Mouse (Mus musculus) kidney, adult 18-20 months (tissue): ENCODE results near the gene Shisa8.
"Not testable (repeated sequence)": the region's sequence is repeated elsewhere in the genome, so short reads cannot be mapped to it uniquely, and the experiment has no call there.

Experiments used
- DNase-seq: peaks from one replicate; pipeline ENCODE4 v3.0.0; 2021

Shisa8 gene

DNA sequence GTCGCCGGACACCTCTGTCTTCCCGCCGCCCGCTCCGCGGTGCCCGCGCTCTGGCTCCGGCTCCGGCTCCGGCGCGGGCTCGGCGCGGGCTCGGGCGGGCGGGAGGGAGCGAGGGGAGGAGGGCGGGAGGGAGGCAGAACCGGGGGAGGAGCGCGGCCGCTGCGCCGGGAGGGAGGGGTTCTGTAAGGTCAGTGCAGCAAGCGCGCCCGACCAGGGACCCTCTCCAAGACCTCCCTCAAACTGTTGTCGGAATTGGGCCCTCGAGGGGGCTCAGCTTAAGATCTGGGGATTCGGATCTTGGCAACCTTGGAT, at the start of gene Shisa8:
Shisa8 (minus strand) TSS at position 64 of the 312 bp plus-strand sequence.
- no peak for DNase-seq

DNA sequence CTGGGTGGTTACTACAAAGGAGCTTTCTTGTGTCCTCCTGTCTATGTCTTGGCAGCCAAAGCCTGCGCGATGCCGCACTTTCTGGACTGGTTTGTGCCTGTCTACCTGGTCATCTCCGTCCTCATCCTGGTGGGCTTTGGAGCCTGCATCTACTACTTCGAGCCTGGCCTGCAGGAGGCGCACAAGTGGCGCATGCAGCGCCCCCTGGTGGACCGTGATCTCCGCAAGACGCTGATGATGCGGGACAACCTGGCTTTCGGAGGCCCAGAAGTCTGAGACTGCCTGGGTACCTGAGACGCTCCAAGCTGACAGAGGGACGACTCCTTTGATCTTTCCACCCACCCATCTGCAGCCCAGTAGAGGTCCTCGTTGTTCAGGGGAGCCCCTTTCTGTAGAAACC, 46.9 kb upstream of the Shisa8 start:
- DNase-seq, result peak; percentile 69

DNA sequence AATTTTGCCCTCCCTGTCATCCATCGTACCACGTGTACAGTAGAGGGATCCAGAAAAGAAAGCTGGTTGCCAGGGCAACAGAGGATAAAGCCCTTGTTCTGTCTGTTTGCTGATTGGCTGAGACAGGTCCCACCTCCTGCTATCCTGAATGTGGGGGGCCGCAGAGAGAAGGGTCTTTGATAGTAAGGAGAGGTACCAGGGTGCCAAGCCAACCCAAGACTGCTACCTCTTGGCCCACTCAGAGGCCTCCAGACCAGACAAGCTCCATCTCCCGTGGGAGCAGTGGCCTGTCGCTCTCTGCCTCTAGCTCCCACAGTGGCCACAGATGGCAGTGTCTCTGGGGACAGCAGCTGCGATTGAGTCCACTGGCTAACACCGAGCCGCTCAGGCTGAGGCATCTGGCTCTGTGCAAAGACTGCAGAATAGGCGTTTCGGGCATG, 43.3 kb upstream of the Shisa8 start:
- DNase-seq, result no peak

DNA sequence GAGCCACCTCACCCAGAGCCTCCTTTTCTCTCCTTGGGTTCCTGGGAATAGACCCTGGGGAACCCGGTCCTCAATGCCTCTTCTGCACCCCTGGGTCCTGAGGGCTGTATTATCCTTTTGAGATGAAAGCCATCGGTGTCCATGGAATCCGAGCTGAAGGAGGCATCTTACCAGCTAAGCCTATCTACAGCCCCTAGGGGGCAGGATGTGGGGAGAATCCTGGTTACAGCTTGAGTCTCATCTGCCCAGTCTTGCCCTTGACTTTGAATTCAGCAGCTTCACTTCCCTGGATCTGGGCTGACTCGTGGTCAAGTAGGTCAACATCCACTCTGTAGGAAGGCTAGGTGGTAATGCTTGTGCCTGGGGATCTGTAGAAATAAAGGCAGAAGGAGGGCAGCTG, 42.6 kb upstream of the Shisa8 start:
- DNase-seq, result no peak

DNA sequence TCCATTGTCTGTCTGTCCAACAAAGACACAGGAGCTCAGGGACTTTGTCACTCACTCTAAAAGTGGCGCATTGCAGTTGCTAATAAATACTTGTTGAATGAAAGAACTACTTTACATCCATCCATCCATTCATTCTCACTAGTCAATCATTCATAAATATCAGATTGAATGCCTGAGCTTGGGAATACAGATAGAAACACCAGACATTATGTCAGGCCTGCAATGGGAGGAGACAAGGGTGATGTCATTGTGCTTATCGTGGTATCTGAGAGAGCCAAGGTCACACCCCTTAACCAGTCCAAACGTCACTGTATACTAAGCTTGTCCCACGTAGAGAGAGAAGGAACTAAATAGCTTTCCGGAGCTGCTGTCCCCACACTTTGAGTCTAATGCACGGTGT, 39.5 kb upstream of the Shisa8 start, which contains the start of gene 1500009C09Rik:
1500009C09Rik (plus strand) TSS at position 301 of the 400 bp plus-strand sequence.
- no peak for DNase-seq

DNA sequence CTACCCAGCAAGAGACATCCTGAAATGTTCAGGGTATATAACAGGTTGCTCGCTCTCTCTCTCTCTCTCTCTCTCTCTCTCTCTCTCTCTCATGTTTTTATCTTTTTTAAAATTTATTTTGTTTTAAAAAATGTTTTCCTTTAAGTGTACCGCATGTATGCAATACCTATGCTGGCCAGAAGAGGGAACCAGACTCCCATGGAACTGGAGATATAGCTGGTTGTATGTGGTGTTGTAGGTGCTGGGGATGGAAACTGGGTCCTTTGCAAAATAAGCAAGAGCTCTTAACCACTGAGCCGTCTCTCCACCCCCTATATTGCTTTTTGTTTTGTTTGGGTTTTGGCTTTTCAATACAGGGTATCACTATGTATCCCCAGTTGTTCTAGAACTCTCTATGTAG, 39.0 kb upstream of the Shisa8 start:
- no peak for DNase-seq

DNA sequence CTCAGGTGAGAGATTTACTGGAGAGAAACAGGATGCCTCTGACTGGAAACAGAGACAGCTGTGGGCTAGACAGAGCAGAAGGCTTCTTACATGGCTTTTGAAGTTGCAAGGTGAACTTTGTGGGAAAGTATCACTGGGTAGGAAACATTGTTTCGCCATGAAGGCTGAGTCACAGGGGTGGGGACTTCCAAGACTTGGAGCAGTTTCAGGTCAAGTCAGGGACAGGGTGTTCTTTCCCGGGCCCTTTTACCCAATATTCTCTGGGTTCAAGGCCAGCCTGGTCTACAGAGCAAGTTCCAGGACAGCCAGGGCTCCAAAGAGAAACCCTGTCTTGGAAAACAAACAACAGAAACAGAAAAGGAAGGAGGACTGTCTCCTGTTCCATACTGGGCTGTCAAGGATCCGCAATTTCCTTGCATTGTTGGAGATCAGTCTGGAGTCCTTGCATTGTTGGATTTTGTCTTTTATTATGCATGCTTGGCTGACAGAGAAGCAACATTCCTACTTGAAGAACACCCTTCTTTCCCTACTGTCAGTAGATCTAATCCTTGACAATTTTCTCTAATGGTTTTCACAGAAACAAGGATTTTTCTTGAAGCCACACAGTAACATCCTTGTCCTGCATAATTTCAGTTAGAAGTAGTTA, 34.6 kb upstream of the Shisa8 start:
- DNase-seq, result no peak

DNA sequence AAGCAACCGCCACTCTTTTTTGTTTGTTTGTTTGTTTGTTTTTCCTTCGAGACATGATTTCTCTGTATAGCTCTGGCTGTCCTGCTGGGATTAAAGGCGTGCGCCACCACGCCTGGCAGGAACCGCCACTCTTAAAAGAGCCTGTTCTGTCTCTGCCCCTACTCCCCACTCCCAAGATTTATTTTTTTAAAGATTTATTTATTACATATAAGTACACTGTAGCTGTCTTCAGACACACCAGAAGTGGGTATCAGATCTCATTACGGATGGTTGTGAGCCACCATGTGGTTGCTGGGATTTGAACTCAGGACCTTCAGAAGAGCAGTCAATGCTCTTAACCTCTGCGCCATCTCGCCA, 32.2 kb upstream of the Shisa8 start:
- DNase-seq, result not testable (repeated sequence)

DNA sequence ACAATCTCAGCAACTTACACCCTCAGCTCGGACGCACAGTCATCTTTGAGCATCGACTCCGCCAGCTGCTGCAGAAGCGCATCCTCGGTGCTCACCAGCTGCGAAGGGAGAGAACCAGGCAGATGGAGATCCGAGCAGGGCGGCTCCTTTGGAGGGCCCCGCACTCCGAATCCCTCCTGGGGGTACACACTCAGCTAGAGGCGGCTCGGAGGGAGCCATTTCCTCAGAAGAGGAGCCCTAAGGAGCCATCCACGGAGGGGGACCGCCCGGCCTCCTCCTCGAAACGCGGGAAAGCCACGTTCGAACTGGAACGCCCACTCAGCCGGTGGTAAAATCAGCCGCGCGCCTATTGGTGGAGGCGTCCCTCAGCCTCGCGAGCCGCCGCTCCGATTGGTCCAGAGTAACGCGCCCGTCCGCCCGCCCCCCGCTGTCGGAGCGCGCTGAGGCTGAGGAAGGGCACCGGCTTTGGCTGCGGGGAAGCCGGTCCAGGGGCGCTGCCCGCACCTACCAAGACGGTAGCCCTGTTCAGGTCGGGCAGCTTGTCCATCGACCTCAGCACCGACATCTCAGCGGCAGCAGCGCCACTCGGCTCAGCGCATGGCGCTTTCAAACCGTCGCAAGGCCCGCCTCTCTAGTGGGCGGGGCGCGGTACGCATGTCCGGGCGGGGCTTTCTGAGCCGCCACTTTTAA, 31.6 kb upstream of the Shisa8 start, which contains the start of gene Cenpm:
Cenpm (minus strand) TSS at position 634 of the 690 bp plus-strand sequence.
- peak; percentile 95 for DNase-seq

DNA sequence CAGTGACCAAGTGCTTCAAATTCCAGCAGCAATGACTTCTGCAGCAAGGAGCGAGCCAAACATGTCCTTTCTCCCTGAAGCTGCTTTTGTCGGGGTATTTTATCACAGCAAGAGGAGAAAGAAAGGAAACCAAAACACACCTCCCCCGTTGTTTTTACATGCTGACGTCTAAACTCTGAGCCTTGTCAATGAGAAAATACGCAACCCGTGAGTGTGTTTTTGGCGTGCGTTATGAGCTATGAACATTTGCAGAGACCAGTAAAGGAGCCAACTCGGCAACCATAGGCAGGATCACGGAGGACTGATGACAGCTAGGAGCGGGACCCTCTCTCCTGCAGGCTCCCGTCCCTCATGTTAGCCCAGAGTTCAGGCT, 31.1 kb upstream of the Shisa8 start:
- DNase-seq, result no peak

DNA sequence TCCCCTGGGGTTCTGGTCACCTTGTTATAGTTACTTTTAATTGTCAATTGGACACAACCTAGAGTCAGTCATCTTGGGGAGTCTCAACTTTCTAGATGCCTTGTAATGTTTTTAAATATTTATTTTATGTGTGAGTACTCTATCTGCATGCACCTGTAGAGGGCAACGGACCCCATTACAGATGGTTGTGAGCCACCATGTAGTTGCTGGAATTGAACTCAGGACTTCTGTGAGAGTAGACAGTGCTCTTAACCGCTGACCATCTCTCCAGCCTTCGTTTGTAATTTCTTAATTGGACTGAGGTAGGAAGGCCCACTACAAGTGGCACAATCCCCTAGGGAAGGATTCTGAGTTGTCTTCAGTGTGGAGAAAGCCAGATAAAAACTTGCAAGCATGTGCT, 30.7 kb upstream of the Shisa8 start:
- DNase-seq, result no peak

DNA sequence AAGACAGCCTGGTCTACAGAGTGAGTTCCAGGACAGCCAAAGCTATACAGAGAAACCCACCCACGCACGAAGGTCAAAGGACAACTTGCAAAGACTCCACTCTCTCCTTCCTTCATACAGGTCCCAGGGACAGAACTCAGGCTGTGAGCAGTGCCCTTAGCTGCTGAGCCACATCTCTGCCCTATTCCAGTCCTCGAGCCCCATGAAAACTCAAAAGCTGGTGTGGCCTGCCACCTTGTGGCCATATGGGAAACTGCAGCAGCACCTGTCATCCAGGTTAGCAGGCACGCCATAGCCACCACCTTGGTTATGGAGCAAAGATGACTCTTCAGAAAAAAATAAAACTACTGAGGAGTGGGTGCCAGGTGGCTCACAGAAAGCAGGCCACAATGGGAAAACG, 23.9 kb upstream of the Shisa8 start:
- DNase-seq, result peak; percentile 91

DNA sequence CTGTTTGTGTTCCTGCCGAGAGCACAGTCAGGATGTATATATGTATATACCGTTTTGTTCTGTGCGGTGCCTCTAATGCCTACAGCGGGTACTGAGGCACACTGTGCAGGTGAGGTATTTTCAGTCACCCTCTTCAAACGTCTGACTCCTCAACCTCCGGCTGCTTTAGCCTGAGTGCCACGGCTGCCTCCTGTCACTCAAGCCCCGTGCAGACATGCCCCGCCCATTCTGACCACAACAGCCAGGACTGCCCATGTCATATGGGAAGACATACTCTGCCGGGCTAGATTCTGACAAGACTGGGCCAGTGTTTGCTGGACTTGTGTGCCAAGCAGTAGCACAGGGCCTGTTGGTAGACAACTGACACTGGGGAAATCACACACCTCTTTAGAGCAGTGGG, 23.0 kb upstream of the Shisa8 start:
- no peak for DNase-seq

DNA sequence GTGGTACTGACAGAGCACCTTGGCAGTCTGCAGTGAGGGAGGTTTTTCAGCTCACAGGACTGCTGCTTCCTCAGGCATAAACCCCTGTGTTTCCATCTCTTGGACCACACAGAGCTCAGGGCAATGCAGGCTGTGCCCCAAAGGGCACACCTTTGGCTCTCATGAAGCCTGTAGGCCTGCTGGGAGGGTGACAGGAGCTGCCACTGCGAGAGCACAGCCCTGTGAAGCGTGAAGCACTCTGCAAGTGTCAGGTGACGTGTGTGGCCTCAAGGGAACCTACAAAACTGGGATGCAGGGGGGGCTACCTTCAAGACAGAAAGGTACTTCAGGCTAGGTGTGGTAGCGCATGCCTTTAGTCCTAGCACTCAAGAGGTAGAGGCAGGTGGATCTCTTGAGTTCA, 20.0 kb upstream of the Shisa8 start:
- no peak for DNase-seq

DNA sequence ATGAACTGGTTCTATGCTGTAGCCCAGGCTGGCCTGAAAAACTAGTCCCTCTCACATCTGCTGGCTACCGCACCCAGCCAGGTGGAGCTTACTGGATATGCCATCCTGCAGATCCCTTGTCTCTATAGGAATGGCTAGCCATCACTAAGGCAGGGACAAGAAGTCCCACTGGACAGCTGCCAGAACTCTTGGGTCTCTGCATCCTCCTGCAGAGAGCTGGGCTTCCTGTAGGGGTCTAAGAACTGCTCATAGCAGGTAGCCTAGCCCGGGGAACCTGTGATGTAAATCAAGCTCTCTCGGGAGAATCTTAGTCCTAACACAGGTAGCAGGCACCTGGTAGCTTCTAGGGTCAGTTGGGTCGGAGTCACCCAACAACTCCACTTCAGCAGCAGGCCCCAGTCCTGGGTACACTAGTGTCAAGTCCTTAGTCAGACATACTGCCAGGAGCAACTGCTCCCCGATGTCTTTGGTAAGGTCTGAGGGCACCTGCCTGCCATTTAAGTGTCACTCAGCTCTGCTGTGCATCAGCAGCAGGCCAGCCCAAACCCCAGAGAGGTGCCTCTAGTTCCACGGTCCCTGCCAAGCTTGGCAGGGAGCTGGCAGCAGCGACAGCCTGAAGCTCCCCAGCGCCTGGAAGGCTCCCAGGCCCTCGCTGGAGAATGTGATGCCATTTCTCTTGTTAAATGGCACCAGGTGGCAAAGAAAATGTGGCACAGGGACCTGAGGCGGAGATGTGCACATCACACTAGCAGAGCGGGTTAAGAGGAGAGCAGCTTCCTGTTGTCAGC, 19.2 kb upstream of the Shisa8 start:
- DNase-seq, result no peak

DNA sequence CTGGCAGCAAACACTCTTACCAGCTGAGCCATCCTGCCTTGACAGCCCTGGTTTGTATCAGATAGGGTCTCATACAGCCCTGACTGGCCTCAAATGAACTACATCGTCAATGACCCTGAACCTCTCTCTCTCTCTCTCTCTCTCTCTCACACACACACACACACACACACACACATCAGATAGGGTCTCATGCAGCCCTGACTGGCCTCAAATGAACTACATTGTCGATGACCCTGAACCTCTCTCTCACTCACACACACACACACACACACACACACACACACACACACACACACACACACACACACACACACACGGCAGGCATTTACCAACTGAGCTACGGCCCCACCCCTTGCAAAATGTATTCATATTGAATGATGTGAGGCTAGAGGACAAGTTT, 18.5 kb upstream of the Shisa8 start:
- no peak for DNase-seq

DNA sequence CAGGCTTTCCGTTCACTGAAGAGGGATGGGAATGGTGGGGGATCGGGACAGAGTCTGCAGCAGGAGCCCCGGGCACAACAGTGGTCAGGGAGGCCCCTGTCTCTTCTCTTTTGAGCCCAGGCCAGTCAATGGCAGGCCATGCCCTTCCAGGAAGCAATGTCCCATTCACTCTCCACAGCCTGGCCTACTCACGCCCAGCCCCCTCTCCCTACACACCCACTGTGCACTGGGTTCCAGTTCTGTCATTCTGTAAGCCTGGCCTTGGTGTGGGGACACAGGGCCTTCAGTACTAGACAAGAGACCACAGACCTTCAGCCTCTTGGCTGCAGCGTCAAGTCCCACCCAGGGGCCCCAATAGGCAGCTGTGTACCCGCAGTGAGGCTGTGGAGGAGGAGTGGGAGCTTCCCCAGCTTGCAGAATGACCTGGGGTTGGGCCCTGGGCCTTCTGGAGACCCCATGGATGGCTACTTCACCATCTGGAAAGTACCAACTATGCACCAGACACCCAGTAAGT, 17.5 kb upstream of the Shisa8 start:
- DNase-seq, result no peak

DNA sequence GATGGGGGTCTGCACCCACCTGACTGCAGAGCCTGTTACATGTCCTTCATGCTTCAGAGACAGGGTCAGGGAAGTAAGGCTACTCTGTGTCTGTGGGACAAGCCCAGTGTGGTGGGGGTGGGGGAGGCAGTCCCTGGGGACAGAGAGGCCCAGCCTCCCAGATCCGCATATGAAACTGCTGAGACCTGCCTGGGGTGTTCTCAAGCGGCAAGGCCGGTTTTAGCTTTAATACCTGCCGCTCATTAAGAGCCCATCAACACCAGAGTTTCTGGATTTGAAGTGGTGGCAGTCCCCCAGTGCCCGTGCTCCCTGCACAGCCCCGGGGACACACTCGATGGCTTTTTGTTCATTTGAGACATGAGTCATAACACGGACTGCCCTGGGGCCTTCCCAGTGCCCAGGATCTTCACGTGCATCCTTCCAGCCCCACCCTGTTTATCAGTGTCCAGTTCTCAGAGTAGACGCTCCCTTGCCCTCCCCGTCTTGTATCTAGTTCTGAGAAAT, 17.0 kb upstream of the Shisa8 start:
- DNase-seq, result no peak

DNA sequence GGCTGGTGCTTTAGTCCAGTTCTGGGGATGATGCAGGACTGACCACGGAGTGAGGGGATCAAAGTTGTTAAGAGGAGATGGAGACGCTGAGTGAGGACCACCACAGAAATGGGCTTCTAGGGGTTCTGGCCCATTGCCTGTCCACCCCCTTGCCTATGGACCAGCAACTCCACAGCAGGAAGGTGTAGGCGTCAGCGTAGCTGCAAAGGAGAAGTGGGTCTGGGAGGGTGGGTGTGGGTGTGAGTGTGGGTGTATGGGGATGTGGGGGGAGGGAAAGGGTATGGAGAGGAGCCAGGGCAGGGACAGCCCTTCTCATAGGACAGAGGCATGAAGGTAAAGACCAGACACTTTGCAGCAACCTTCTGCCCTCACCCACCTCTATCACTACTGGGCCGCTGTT, 13.2 kb upstream of the Shisa8 start:
- DNase-seq, result no peak

DNA sequence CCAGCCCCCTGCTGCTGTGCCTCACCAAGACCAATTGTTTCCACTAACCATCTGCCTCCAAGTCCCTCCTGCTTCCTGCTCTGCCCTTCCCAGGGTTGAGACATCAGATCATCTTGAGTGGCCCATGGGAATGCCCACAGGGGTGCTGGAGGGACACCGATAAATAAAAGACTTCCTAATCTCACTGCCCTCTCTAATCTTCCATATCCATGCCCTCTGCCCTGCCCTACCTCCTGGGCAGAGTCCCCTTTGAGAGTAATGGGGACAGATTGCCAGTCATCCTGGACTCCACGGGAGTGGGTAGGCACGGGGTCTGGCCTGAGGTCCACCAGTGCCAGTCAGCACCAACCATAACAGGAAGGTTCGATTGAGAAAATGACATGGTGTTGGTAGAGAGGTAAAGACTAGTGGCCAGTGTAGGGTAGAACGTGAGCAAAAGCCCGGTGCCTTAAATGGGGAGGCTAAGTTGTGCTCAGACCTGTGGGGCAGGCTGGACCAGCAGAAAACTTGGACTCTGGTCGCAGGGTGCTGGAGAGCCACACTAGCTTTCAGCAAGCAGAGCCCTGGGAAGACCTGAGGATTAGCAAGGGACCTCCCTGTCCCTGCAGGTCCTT, 12.1 kb upstream of the Shisa8 start:
- no peak for DNase-seq

DNA sequence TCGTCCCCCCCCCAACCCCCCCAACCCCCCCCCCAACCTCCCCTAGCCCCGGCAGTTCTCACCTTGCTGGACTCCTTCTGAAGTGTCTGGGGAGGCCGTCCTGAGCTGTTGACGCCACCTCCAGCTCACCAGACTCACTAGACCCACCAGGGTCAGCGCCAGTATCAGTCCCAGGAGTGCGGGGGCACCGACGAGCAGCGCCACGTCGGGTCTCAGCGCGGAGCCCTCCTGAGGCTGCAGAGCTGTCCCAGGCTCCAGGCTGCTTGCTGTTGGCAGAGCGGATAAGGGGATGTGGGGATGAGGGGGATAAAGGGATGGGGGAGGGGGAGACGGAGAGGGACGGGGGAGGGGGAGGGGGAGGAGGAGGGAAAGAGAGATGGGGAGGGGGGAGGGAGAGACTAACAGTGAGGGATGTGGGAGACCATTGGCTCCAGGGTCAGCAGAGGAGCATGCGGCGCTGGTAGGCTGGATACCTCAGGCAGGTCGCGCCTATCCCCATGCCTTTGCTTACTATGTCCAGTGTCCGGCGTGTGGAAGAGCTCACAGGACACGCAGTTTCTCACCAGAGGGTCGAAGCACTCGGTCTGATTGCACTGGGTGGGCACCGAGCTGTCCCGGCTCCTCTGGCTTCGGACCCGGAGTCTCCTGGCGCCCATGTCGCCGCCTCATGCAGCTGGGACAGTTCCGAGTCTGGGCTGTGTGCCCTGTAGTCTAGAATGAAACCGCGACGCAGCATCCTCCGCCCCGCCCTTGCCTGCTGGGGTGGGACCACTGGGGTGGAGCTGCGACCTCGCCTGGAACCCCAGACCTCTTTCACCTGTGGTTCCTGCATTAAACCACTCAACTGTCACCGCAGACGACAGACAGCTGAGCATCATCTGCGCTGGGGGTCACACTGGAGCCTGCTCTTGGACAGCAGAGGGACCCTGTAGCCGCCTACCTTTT, 11.3 kb upstream of the Shisa8 start, which contains the start of gene Tnfrsf13c:
Tnfrsf13c (minus strand) TSS at position 713 of the 945 bp plus-strand sequence.
- no peak for DNase-seq

DNA sequence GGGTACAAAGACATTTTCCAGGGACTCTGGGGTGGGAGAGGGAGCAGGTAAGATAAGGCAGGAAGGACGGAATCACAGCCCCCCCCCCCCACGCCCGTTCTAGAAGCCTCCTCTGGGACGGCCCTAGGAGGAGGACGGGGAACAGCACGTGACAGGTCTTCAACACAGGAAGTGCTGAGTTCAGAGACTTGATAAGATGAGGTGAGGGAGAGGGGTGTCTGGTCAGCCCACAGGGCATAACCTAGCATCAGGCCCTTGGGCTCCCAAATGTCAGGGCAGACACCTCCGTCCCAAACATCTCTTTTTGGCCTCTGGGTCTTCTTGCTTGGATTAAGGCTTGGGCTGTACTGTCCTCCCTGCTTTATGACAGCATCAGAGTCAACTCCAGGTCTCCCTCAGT, 10.6 kb upstream of the Shisa8 start:
- no peak for DNase-seq
